Mouse (Mus musculus): ENCODE results near the gene Txndc11. TPM values are rescaled to one million over a fixed set of nuclear protein-coding genes. Genes with fewer than 3 reads are reported as not detected.

Txndc11 gene
- 37.8 and 42.4 TPM in 2 replicates for polyA plus RNA-seq (2014; fragmentation: Nextera tagmentation; extraction: Ambion mirVana)

DNA sequence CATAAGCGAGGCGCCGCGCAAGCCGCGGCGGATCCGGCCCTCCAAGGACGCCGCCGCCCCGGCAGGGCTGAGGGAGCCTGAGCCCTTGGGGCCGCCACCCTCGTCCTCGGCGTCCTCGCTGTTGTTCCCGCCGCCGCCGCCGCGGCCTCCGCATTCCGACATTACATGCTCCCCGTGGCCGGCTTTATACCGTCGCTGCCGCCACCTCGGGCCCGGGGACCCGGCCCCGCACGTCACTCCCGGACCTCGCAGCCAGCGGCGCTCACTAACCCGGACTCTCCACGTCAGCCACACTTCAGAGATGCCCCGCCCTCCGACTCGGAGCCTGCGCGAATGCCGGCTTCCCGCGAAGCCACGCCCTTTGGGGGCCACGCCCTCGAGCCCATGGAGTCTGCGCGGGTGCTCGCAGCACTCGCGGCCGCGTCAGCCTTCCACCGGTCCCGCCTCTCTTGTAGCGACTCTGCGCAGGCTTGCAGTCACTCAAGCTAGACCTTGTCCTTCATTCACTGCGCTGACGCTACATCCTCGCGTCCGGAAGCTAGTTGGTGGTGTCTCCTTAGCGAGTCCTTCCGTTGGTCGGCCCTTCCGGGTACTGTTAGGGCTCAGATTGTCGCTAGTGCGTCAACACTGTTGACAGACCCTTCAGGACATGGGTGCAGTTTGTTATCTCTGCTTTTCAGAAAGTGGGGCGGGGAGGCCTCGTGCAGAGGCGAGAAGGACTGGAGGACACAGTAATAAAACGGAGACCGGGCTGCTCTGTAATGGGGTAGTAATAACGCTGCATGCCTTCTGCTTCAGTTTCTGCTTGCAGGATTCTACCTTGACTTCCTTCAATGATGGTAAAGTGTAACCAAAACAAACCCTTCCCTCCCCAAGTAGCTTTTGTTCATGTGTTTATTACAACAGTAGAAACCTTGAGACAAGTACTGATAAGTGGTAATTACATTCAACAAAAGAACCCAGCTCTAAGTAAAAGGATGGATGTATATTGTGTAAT lies at the start of gene Txndc11:
Txndc11 (minus strand) TSS at position 303 of the 997 bp plus-strand sequence.
- H3K4me3 ChIP-seq (ENCODE audit: low read depth, low read length): peak within 1 kb of the TSS; percentile 95
- peak within 1 kb of the TSS; percentile 92 for H3K27ac ChIP-seq (replicated peaks; ENCODE audit: low read depth, low read length)
- peak within 1 kb of the TSS; percentile 94 for H3K9ac ChIP-seq (ENCODE audit: low read depth, low read length)
- ATAC-seq (ENCODE audit: low read depth) (peak; percentile 99), DNase-seq (ENCODE audit: low spot score) (peak; percentile 99)
- peak within 1 kb of the TSS; percentile 66 for H3K4me2 ChIP-seq (ENCODE audit: low read depth, low read length)
- 2% methylated on average over 46 of the region's 80 CpGs for WGBS
- H3K36me3 ChIP-seq (ENCODE audit: control insufficient read depth, insufficient read depth, low read length): peaks cover 36% of the 10 kb centered on the region
- peaks cover 9% of the 10 kb centered on the region; the same call in 1 of the 2 replicates for H3K4me1 ChIP-seq (ENCODE audit: control insufficient read depth, insufficient read depth, low read length)
- H3K9me3 ChIP-seq (ENCODE audit: control insufficient read depth, low read length): no peaks in the 10 kb centered on the region
- no peaks in the 10 kb centered on the region for H3K27me3 ChIP-seq (replicated peaks; ENCODE audit: control insufficient read depth, insufficient read depth, low read length)

DNA sequence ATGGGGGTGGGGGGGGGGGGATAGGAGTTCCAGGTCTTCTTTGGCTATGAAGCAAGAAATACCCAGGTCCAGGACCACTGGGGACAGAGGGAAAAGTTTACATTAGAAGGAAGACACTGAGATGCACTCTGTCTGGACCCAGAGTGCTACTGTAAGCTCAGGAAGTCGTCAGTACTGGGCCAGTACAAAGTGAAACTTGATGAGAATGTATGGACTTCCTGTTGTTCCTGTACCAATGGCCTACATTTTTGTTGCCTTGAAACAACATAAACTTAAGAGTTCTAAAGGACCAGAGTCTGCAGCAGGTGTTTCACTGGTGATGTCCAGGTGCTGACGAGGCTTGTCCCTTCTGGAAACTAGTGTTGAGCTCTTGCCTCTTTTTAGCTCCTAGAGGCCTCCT lies 43.0 kb upstream of the Txndc11 start:
- Histone ChIP-seq H3K4me2 (ENCODE audit: low read depth, low read length) (peak overlapping the region; percentile 85; the same call in 1 of the 2 replicates), H3K9ac (ENCODE audit: low read depth, low read length) (no peak overlapping the region), H3K27ac (replicated peaks; ENCODE audit: low read depth, low read length) (no peak overlapping the region), H3K4me1 (ENCODE audit: control insufficient read depth, insufficient read depth, low read length) (peaks cover 8% of the 10 kb centered on the region), H3K4me3 (ENCODE audit: low read depth, low read length) (no peak overlapping the region), H3K36me3 (ENCODE audit: control insufficient read depth, insufficient read depth, low read length) (no peaks in the 10 kb centered on the region), H3K9me3 (ENCODE audit: control insufficient read depth, low read length) (no peaks in the 10 kb centered on the region), H3K27me3 (replicated peaks; ENCODE audit: control insufficient read depth, insufficient read depth, low read length) (no peaks in the 10 kb centered on the region)
- no peak for DNase-seq (ENCODE audit: low spot score)
- no peak for ATAC-seq (ENCODE audit: low read depth)
- 71% methylated on average over 2 of the region's 2 CpGs for WGBS

DNA sequence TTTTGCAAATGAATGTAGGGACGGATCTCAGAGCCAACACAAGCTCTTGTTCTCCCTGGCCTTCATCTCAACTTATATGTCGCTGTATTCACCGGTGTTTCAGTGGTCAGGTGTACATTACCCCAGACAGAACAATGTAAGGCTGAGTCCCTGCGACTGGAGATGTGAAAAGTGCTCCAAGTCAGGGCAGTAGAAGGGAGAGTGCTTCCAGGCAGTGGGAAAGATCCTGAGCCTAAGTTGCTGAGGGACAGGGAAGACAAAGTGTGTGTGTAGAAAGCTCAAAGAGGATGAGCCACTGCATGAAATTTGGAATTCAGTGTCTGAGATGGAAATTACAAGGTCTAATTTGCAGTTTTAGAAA lies 42.4 kb upstream of the Txndc11 start:
- H3K9ac ChIP-seq (ENCODE audit: low read depth, low read length): peak overlapping the region; percentile 90
- no peaks in the 10 kb centered on the region for H3K36me3 ChIP-seq (ENCODE audit: control insufficient read depth, insufficient read depth, low read length)
- 4% methylated on average over 4 of the region's 4 CpGs for WGBS
- peak overlapping the region; percentile 97 for H3K4me3 ChIP-seq (ENCODE audit: low read depth, low read length)
- peaks cover 8% of the 10 kb centered on the region for H3K4me1 ChIP-seq (ENCODE audit: control insufficient read depth, insufficient read depth, low read length)
- no peaks in the 10 kb centered on the region for H3K9me3 ChIP-seq (ENCODE audit: control insufficient read depth, low read length)
- peak overlapping the region; percentile 91; the same call in 1 of the 2 replicates for H3K27ac ChIP-seq (replicated peaks; ENCODE audit: low read depth, low read length)
- H3K27me3 ChIP-seq (replicated peaks; ENCODE audit: control insufficient read depth, insufficient read depth, low read length): no peaks in the 10 kb centered on the region
- H3K4me2 ChIP-seq (ENCODE audit: low read depth, low read length): peak overlapping the region; percentile 85
- ATAC-seq (ENCODE audit: low read depth) (no peak), DNase-seq (ENCODE audit: low spot score) (no peak)

DNA sequence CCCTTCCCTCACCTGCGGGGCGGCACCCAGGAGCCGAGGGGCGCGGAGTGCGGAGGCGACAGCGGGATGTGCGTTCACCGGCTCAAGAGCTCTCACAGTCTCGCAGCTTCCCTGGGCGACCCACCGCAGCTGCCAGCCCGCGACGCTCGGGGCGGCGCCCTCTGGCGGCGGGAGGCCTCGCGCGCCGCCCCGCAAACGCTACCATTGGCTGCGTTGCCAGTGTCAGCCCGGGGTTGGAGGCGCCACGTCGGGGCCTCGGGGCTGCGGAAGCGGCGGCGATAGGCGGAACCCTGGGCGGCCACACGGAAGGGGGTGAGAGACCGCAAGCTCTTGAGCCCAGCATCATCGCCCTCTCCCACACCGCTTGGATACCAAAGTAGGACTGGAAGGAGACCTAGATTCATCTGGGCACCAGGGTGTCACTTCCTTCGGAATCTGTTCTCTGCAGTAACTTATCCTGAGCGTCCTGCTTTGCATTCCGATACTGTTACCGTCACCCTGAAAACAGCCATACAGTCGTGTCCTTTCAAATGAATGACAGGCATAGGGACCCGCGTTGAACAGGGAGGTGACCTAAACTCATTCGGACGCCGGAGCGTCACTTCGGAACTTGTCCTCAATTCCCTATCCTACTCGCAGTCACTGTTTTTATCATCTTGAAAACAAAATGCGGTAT lies 41.9 kb upstream of the Txndc11 start, which contains the start of gene Zc3h7a:
Zc3h7a (minus strand) TSS at position 186 of the 676 bp plus-strand sequence.
- 1% methylated on average over 16 of the region's 57 CpGs for WGBS
- Histone ChIP-seq H3K4me3 (ENCODE audit: low read depth, low read length) (peak within 1 kb of the TSS; percentile 97), H3K4me2 (ENCODE audit: low read depth, low read length) (peak within 1 kb of the TSS; percentile 85), H3K27me3 (replicated peaks; ENCODE audit: control insufficient read depth, insufficient read depth, low read length) (no peaks in the 10 kb centered on the region), H3K9me3 (ENCODE audit: control insufficient read depth, low read length) (no peaks in the 10 kb centered on the region), H3K4me1 (ENCODE audit: control insufficient read depth, insufficient read depth, low read length) (peaks cover 8% of the 10 kb centered on the region), H3K27ac (replicated peaks; ENCODE audit: low read depth, low read length) (peak within 1 kb of the TSS; percentile 91), H3K36me3 (ENCODE audit: control insufficient read depth, insufficient read depth, low read length) (no peaks in the 10 kb centered on the region), H3K9ac (ENCODE audit: low read depth, low read length) (peak within 1 kb of the TSS; percentile 90)
- ATAC-seq (ENCODE audit: low read depth) (peak; percentile 95), DNase-seq (ENCODE audit: low spot score) (peak; percentile 93)

DNA sequence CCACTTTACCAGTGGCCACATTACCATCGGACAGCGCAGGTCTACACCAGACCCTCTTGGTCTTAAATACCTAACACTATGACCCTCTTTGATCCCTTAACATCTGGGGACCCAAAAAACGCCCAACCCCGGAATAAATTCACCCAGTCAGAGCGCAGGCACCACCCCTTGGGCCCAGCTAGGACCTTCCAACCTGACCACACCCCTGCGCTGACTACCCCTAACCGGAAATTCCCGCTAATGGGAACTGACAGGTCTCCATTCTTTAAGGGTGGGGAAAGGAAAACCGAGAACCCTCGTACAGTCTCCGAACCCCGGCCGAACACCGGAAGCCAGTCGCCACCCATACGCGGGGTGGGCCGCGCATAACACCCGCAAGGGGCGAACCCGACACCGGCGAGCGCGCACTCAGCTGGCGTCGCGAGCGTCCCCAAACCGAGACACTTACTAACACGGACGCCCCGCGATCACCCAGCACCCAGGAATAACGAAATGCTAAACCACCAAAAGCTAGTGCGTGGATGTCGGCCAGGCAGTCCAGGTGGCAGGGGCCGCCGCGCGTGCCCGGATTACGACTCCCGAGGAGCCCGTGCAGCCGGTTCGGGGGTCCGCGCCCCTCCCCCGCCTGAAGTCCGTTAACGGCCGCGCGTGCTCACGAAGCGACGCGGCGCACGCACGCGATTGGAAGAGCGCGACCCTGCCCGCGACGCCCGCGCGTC lies 41.2 kb upstream of the Txndc11 start:
- H3K4me3 ChIP-seq (ENCODE audit: low read depth, low read length): peak overlapping the region; percentile 97
- peak overlapping the region; percentile 91 for H3K27ac ChIP-seq (replicated peaks; ENCODE audit: low read depth, low read length)
- under 1% methylated on average over 25 of the region's 72 CpGs for WGBS
- peak overlapping the region; percentile 90 for H3K9ac ChIP-seq (ENCODE audit: low read depth, low read length)
- no peaks in the 10 kb centered on the region for H3K9me3 ChIP-seq (ENCODE audit: control insufficient read depth, low read length)
- no peaks in the 10 kb centered on the region for H3K27me3 ChIP-seq (replicated peaks; ENCODE audit: control insufficient read depth, insufficient read depth, low read length)
- peak overlapping the region; percentile 85 for H3K4me2 ChIP-seq (ENCODE audit: low read depth, low read length)
- no peaks in the 10 kb centered on the region for H3K36me3 ChIP-seq (ENCODE audit: control insufficient read depth, insufficient read depth, low read length)
- H3K4me1 ChIP-seq (ENCODE audit: control insufficient read depth, insufficient read depth, low read length): peaks cover 13% of the 10 kb centered on the region
- DNase-seq (ENCODE audit: low spot score): peak; percentile 84
- peak; percentile 66 for ATAC-seq (ENCODE audit: low read depth)

DNA sequence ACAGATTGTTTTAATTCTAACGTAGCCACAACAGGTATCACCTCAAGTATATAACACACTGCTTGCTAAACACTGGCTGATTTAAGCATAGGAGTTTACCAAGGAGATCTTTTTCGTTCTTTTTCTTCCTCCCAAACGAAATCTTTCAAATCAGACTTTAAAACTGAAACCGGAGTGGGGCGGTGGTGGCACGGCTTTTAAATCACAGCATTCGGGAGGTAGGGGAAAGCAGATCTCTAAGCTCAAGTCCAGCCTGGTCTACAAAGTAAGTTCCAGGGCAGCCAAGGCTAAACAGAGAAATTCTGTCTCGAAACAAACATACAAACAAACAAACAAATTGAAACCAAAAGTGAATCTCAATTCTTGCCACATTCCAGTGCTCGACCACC lies 40.6 kb upstream of the Txndc11 start:
- 3% methylated on average over 9 of the region's 9 CpGs for WGBS
- Histone ChIP-seq H3K27me3 (replicated peaks; ENCODE audit: control insufficient read depth, insufficient read depth, low read length) (no peaks in the 10 kb centered on the region), H3K27ac (replicated peaks; ENCODE audit: low read depth, low read length) (peak overlapping the region; percentile 91), H3K36me3 (ENCODE audit: control insufficient read depth, insufficient read depth, low read length) (no peaks in the 10 kb centered on the region), H3K4me1 (ENCODE audit: control insufficient read depth, insufficient read depth, low read length) (peaks cover 13% of the 10 kb centered on the region), H3K4me2 (ENCODE audit: low read depth, low read length) (peak overlapping the region; percentile 85), H3K4me3 (ENCODE audit: low read depth, low read length) (peak overlapping the region; percentile 97), H3K9ac (ENCODE audit: low read depth, low read length) (peak overlapping the region; percentile 90), H3K9me3 (ENCODE audit: control insufficient read depth, low read length) (no peaks in the 10 kb centered on the region)
- no peak for DNase-seq (ENCODE audit: low spot score)
- ATAC-seq (ENCODE audit: low read depth): no peak

DNA sequence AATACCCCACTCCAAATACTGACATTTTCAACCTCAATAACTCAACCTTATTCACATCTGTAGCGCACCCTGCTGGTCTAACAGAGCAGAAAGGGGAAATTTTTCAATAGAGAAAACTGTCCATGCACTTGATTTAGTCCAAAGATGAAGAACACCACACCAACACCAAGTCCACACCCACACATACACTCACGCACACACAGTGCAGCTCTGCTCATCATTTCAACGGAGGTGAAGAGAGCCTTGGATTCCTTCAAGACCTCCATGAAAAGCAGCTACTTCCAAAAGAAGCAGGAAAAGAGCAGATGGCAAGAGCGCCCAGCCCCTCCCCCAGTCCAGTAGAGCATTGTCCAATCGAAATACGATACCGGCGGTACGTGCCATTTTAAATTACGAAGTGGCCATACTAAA lies 40.2 kb upstream of the Txndc11 start:
- Histone ChIP-seq H3K4me1 (ENCODE audit: control insufficient read depth, insufficient read depth, low read length) (peaks cover 13% of the 10 kb centered on the region), H3K9me3 (ENCODE audit: control insufficient read depth, low read length) (no peaks in the 10 kb centered on the region), H3K4me2 (ENCODE audit: low read depth, low read length) (peak overlapping the region; percentile 85), H3K27me3 (replicated peaks; ENCODE audit: control insufficient read depth, insufficient read depth, low read length) (no peaks in the 10 kb centered on the region), H3K9ac (ENCODE audit: low read depth, low read length) (peak overlapping the region; percentile 90), H3K27ac (replicated peaks; ENCODE audit: low read depth, low read length) (no peak overlapping the region), H3K4me3 (ENCODE audit: low read depth, low read length) (peak overlapping the region; percentile 97), H3K36me3 (ENCODE audit: control insufficient read depth, insufficient read depth, low read length) (no peaks in the 10 kb centered on the region)
- 7% methylated on average over 10 of the region's 10 CpGs for WGBS
- ATAC-seq (ENCODE audit: low read depth): no peak
- DNase-seq (ENCODE audit: low spot score): peak; percentile 67

DNA sequence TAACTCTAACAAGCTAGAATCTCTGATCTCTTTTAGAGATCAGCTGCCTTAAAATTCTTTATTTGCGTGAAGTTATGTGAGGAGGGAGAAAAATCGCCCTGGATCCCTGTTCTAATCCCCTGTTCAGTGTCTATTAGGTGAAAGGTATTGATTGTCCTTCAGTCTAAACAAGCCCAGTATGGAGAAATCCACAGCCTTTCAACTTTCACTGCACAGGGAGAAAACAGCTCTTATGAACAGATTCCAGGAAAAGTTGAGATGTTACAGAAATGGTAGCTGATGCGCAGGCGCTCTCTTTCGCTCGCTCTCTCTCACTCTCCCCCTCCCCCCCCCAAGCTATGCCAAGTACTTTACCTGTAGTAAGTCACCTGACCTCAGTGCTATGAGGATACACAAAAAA lies 37.2 kb upstream of the Txndc11 start:
- no peak overlapping the region for H3K9ac ChIP-seq (ENCODE audit: low read depth, low read length)
- H3K4me1 ChIP-seq (ENCODE audit: control insufficient read depth, insufficient read depth, low read length): peaks cover 9% of the 10 kb centered on the region
- H3K4me3 ChIP-seq (ENCODE audit: low read depth, low read length): no peak overlapping the region
- ATAC-seq (ENCODE audit: low read depth) (no peak), DNase-seq (ENCODE audit: low spot score) (no peak)
- H3K27me3 ChIP-seq (replicated peaks; ENCODE audit: control insufficient read depth, insufficient read depth, low read length): no peaks in the 10 kb centered on the region
- H3K4me2 ChIP-seq (ENCODE audit: low read depth, low read length): no peak overlapping the region
- H3K9me3 ChIP-seq (ENCODE audit: control insufficient read depth, low read length): no peaks in the 10 kb centered on the region
- no peak overlapping the region for H3K27ac ChIP-seq (replicated peaks; ENCODE audit: low read depth, low read length)
- WGBS: 83% methylated on average over 6 of the region's 6 CpGs
- no peaks in the 10 kb centered on the region for H3K36me3 ChIP-seq (ENCODE audit: control insufficient read depth, insufficient read depth, low read length)
